Mouse (Mus musculus) limb, embryonic 13.5 days (tissue): ENCODE results near the gene Btbd10. TPM values are rescaled to one million over a fixed set of nuclear protein-coding genes. Genes with fewer than 3 reads are reported as not detected.

Experiments used
- ATAC-seq: fragments of 200-750 bp; cut with Nextera tagmentation; 2 replicates; pipeline ENCODE4 v1.8.0; 2017; ENCODE audit warnings: low read depth, moderate number of reproducible peaks, moderate TSS enrichment; ENCODE audit not compliant: low FRiP score
- H3K27ac ChIP-seq: fragments of 300-500 bp; sonication (generic); 2 replicates; pipeline ENCODE4 v1.5.1; 2015; ENCODE audit warnings: inconsistent platforms, mild to moderate bottlenecking, moderate library complexity
- H3K27me3 ChIP-seq: fragments of 300-500 bp; sonication (generic); 2 replicates; pipeline ENCODE4 v1.6.1; 2015; ENCODE audit warnings: mild to moderate bottlenecking, inconsistent platforms
- H3K36me3 ChIP-seq: fragments of 300-500 bp; sonication (generic); 2 replicates; pipeline ENCODE4 v1.6.1; 2015; ENCODE audit warnings: inconsistent platforms, mild to moderate bottlenecking, moderate library complexity
- H3K4me1 ChIP-seq: fragments of 300-500 bp; sonication (generic); 2 replicates; pipeline ENCODE4 v1.6.1; 2015; ENCODE audit warnings: inconsistent platforms
- H3K4me2 ChIP-seq: fragments of 300-500 bp; sonication (generic); replicated peaks from 2 replicates; pipeline ENCODE4 v1.6.1; 2015; ENCODE audit warnings: inconsistent platforms, mild to moderate bottlenecking, moderate library complexity
- H3K4me3 ChIP-seq: fragments of 300-500 bp; sonication (generic); 2 replicates; pipeline ENCODE4 v1.5.1; 2015; ENCODE audit warnings: moderate library complexity, mild to moderate bottlenecking, inconsistent platforms
- H3K9ac ChIP-seq: fragments of 300-500 bp; sonication (generic); 2 replicates; pipeline ENCODE4 v1.6.1; 2015; ENCODE audit warnings: mild to moderate bottlenecking, inconsistent platforms
- H3K9me3 ChIP-seq: fragments of 300-500 bp; sonication (generic); 2 replicates; pipeline ENCODE4 v1.6.1; 2016; ENCODE audit warnings: inconsistent platforms
- WGBS: fragments of 180-500 bp; shearing (Covaris S2); methylation state at CpG from one replicate; pipeline ENCODE4 v1.1.7; 2015; 5-methylcytosine and 5-hydroxymethylcytosine counted together
- polyA plus RNA-seq: library from polyadenylated mRNA; unstranded; fragments of >200 nt; fragmentation: Nextera tagmentation; extraction: Ambion mirVana; gene quantifications from 2 replicates; pipeline ENCODE4 v1.2.1, GENCODE M21; 2015

Gene Btbd10
- polyA plus RNA-seq, 1 experiment from 2014 or later: 30.9 TPM

- Histone ChIP-seq H3K27me3 (no peaks in the 10 kb centered on the region), H3K36me3 (no peaks in the 10 kb centered on the region), H3K9me3 (no peaks in the 10 kb centered on the region), H3K4me2 (no peak overlapping the region), H3K27ac (no peak overlapping the region), H3K9ac (0 out of 2 replicates have a peak overlapping the region, but pooled peaks have one; percentile 39), H3K4me1 (peaks cover 9% of the 10 kb centered on the region), H3K4me3 (no peak overlapping the region)
- ATAC-seq: no peak
- 87% methylated on average over 4 of the region's 4 CpGs for WGBS
These were observed 1.8 kb downstream of the Btbd10 start for GRCm38 (mm10) chr7:113367440-113367839.

DNA sequence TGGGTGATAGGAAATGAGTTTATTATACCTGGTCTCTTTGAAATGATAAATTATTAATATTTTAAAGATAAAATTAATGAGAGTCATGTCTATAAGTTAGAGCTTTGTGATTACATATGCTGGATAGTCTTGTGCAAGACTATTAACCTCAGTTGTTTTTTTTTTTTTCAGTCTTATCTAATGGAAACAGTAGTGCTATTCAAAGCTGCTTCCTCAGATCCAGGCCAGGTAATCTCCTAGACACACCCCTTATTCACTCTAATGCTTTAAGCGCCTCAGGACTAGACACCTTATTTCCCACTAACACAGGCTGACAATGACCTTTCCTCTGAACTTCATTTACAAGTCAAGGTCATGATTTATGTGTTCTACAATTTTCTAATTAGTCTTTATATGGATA lies 20.1 kb downstream of the Btbd10 start:
- 78% methylated on average over 1 of the region's 1 CpGs for WGBS
- H3K36me3 ChIP-seq: no peaks in the 10 kb centered on the region
- no peak for ATAC-seq

GRCm38 (mm10) chr7:113347694-113348093 lies 21.5 kb downstream of the Btbd10 start:
- H3K9me3 ChIP-seq: no peaks in the 10 kb centered on the region
- no peak overlapping the region for H3K4me3 ChIP-seq
- H3K27ac ChIP-seq: no peak overlapping the region
- 89% methylated on average over 2 of the region's 2 CpGs for WGBS
- H3K36me3 ChIP-seq: no peaks in the 10 kb centered on the region
- no peak for ATAC-seq
- H3K4me2 ChIP-seq: no peak overlapping the region
- no peaks in the 10 kb centered on the region for H3K27me3 ChIP-seq
- no peak overlapping the region for H3K9ac ChIP-seq
- no peaks in the 10 kb centered on the region for H3K4me1 ChIP-seq

More for the DNA sequence above, 20.1 kb downstream of the Btbd10 start:
- Histone ChIP-seq H3K4me1 (no peaks in the 10 kb centered on the region), H3K27me3 (no peaks in the 10 kb centered on the region), H3K9me3 (no peaks in the 10 kb centered on the region), H3K4me2 (no peak overlapping the region), H3K27ac (no peak overlapping the region), H3K4me3 (no peak overlapping the region), H3K9ac (no peak overlapping the region)

DNA sequence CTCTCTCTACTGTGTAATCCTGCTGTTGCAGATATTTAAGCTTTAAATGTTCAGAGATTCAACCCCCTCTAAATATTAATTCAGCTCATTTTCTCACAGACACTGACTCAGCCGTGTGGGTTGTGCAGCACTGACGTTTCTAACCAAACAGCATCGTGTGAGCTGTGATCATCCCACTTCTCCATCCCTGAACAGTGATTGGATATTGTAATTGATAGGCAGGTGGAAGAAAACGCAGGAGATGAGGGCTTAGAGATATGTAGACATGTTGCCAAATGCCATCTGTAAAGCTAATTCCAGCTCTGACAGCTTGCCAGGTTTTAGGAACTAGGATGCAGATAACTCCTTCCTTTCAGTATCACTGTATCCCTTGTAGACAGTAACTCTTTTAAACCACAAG lies 21.9 kb downstream of the Btbd10 start:
- H3K27ac ChIP-seq: no peak overlapping the region
- 54% methylated on average over 4 of the region's 4 CpGs for WGBS
- no peaks in the 10 kb centered on the region for H3K36me3 ChIP-seq
- ATAC-seq: no peak
- no peak overlapping the region for H3K9ac ChIP-seq
- no peak overlapping the region for H3K4me3 ChIP-seq
- no peaks in the 10 kb centered on the region for H3K4me1 ChIP-seq
- H3K9me3 ChIP-seq: no peaks in the 10 kb centered on the region
- no peaks in the 10 kb centered on the region for H3K27me3 ChIP-seq
- no peak overlapping the region for H3K4me2 ChIP-seq

GRCm38 (mm10) chr7:113335250-113335649 lies 33.9 kb downstream of the Btbd10 start:
- Histone ChIP-seq H3K27me3 (no peaks in the 10 kb centered on the region), H3K4me3 (no peak overlapping the region), H3K4me2 (no peak overlapping the region), H3K27ac (no peak overlapping the region), H3K9me3 (no peaks in the 10 kb centered on the region), H3K36me3 (no peaks in the 10 kb centered on the region), H3K9ac (no peak overlapping the region), H3K4me1 (peaks cover 4% of the 10 kb centered on the region; the same call in 1 of the 2 replicates)
- no peak for ATAC-seq
- 82% methylated on average over 8 of the region's 8 CpGs for WGBS

DNA sequence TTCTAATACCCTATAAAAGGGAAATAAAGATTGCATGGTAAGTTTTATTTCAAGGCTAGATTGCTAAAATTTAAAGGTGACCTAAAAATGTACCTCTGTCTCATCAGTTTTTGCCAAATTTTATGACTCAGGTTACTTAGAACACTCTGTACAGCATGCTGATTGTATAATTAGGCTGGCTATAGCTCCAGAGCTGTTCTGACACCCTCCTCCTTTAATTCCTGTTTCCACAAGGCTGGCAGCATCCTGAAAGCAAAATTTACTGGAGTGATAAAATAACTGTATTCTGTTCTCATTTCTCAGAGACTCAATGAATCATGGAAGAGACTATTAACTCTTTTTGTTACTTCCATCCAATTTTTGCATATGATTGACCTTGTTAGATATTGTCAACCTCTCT lies 35.2 kb downstream of the Btbd10 start:
- no peak overlapping the region for H3K9ac ChIP-seq
- no peak for ATAC-seq
- H3K4me1 ChIP-seq: peaks cover 4% of the 10 kb centered on the region; the same call in 1 of the 2 replicates
- no peaks in the 10 kb centered on the region for H3K27me3 ChIP-seq
- H3K27ac ChIP-seq: no peak overlapping the region
- no peak overlapping the region for H3K4me2 ChIP-seq
- H3K9me3 ChIP-seq: no peaks in the 10 kb centered on the region
- no peaks in the 10 kb centered on the region for H3K36me3 ChIP-seq
- no peak overlapping the region for H3K4me3 ChIP-seq

DNA sequence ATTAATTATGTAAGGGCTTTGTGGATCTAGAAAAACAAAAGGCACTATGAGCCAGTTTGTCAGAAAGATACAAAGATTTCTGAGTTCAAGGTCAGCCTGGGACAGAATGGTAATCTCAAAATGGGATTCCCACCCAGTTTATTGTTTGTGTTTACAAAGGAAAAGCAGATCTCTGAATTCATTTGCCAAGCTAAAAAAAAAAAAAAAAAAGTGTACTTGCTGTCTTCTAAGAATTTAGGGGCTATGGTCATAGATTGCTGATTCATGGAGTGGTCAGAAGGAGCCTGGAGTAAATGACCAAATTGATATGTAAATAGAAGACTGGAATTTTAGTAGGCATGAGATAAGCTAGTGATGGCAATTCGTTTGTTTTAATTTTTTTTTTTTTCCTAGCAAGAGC lies 49.1 kb downstream of the Btbd10 start:
- H3K27me3 ChIP-seq: no peaks in the 10 kb centered on the region
- WGBS: 76% methylated on average over 1 of the region's 1 CpGs

DNA sequence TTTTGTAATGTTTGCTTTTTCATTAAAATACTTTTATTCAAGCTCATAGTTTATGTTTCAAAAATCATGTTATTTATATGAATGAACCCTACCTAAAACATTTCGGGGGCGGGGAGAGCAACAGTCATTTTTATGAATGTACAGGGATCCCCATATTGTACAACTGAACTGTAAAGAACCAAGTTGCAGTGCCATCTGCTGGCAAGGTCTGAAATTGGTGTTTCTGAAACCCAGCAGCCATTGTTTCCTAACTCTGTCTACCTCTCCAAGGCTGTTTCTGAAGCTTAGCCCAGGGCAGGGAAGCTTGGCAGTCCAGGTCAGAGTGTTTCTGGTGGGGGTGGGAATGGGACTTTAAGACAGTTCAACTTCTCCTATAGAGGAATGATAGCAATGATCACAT lies 57.4 kb downstream of the Btbd10 start:
- no peak overlapping the region for H3K27ac ChIP-seq
- H3K4me1 ChIP-seq: peaks cover 9% of the 10 kb centered on the region; the same call in 1 of the 2 replicates
- no peaks in the 10 kb centered on the region for H3K27me3 ChIP-seq
- 24% methylated on average over 2 of the region's 2 CpGs for WGBS
- H3K4me2 ChIP-seq: no peak overlapping the region
- no peak overlapping the region for H3K4me3 ChIP-seq
- no peak overlapping the region for H3K9ac ChIP-seq
- peaks cover 11% of the 10 kb centered on the region for H3K36me3 ChIP-seq
- H3K9me3 ChIP-seq: no peaks in the 10 kb centered on the region
- ATAC-seq: no peak

More for the DNA sequence above, 49.1 kb downstream of the Btbd10 start:
- Histone ChIP-seq H3K4me1 (peaks cover 4% of the 10 kb centered on the region; the same call in 1 of the 2 replicates), H3K27ac (no peak overlapping the region), H3K9ac (no peak overlapping the region), H3K4me2 (no peak overlapping the region), H3K4me3 (no peak overlapping the region), H3K9me3 (no peaks in the 10 kb centered on the region), H3K36me3 (peaks cover 18% of the 10 kb centered on the region)
- ATAC-seq: no peak

DNA sequence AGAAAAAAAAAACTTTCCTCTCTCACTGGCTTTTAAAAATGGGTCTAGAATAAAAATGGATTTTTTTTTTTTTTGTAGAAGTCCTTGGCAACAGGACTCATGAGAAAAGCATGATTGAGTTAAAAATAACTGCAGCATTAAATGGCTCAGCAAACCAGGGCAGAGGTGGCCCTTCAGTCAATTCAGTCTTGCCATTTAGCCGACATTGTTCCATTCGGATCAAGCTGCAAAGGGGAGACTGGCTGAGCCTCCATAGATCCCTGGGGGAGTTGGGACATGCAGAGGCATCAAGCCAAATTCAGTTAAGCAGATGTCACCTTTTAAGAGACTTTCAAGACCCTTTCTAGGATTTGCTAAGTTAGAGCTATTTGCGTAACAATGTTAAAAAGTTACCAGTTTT lies 59.1 kb downstream of the Btbd10 start:
- Histone ChIP-seq H3K9ac (no peak overlapping the region), H3K36me3 (peaks cover 4% of the 10 kb centered on the region), H3K4me2 (no peak overlapping the region), H3K4me1 (peaks cover 9% of the 10 kb centered on the region; the same call in 1 of the 2 replicates), H3K27ac (no peak overlapping the region), H3K27me3 (no peaks in the 10 kb centered on the region), H3K4me3 (no peak overlapping the region), H3K9me3 (no peaks in the 10 kb centered on the region)
- ATAC-seq: no peak
- WGBS: 81% methylated on average over 3 of the region's 3 CpGs

DNA sequence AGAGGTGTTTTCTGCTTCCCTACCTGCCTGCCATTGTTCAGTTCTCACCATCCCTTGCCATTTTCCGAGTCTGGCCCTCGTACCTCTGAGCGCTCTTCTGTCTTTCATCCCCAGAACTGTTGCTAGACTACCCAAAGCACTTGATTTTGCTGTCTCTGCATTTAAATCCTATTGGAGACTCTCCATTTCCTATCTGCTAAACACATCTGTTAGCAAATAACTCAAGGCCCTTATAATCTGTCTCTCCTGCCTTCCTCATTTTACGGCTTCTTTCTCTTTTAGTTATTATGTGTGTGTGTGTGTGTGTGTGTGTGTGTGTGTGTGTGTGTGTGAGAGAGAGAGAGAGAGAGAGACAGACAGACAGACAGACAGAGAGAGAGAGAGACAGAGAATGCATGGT lies 71.4 kb downstream of the Btbd10 start:
- Histone ChIP-seq H3K4me1 (peaks cover 10% of the 10 kb centered on the region), H3K36me3 (peaks cover 12% of the 10 kb centered on the region; the same call in 1 of the 2 replicates), H3K9me3 (no peaks in the 10 kb centered on the region), H3K4me2 (no peak overlapping the region), H3K27ac (no peak overlapping the region), H3K27me3 (no peaks in the 10 kb centered on the region), H3K4me3 (no peak overlapping the region), H3K9ac (no peak overlapping the region)
- no peak for ATAC-seq
- 92% methylated on average over 4 of the region's 4 CpGs for WGBS

- ATAC-seq: no peak
- H3K27me3 ChIP-seq: no peaks in the 10 kb centered on the region
- H3K4me1 ChIP-seq: peaks cover 10% of the 10 kb centered on the region
- H3K4me3 ChIP-seq: no peak overlapping the region
- no peak overlapping the region for H3K27ac ChIP-seq
- H3K4me2 ChIP-seq: peak overlapping the region; percentile 43
- 23% methylated on average over 17 of the region's 17 CpGs for WGBS
- H3K9me3 ChIP-seq: no peaks in the 10 kb centered on the region
- H3K9ac ChIP-seq: no peak overlapping the region
- peaks cover 4% of the 10 kb centered on the region; the same call in 1 of the 2 replicates for H3K36me3 ChIP-seq
These were observed 73.9 kb downstream of the Btbd10 start for GRCm38 (mm10) chr7:113295077-113295890.

DNA sequence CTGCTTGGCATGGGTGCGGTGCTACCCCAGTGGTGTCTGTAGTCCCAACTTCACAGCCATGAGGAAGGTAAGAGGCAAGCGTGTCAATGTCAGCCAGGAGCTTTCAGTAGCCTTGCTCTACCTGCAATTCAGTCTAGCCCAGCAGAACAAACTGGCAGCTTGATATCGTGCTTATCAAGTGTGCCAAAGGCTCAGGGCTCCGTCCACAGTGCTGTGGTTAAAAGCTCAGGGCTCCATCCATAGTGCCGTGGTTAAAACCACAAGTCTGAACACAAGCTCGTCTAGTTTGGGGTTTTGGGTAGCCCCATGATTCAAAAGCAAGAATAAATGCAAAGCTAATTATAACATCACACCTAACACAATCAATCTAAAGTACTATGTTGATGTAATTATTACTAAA lies 74.6 kb downstream of the Btbd10 start:
- no peak for ATAC-seq

GRCm38 (mm10) chr7:113292193-113292592 lies 77.0 kb downstream of the Btbd10 start:
- H3K4me1 ChIP-seq: peaks cover 10% of the 10 kb centered on the region
- no peaks in the 10 kb centered on the region for H3K27me3 ChIP-seq
- no peaks in the 10 kb centered on the region for H3K9me3 ChIP-seq
- H3K9ac ChIP-seq: no peak overlapping the region
- H3K4me3 ChIP-seq: no peak overlapping the region
- 93% methylated on average over 4 of the region's 4 CpGs for WGBS
- no peak overlapping the region for H3K27ac ChIP-seq
- ATAC-seq: no peak
- peaks cover 7% of the 10 kb centered on the region for H3K36me3 ChIP-seq
- no peak overlapping the region for H3K4me2 ChIP-seq

More for the DNA sequence above, 74.6 kb downstream of the Btbd10 start:
- 89% methylated on average over 6 of the region's 6 CpGs for WGBS
- peaks cover 10% of the 10 kb centered on the region for H3K4me1 ChIP-seq
- H3K9ac ChIP-seq: no peak overlapping the region
- no peak overlapping the region for H3K4me2 ChIP-seq
- no peaks in the 10 kb centered on the region for H3K27me3 ChIP-seq
- H3K9me3 ChIP-seq: no peaks in the 10 kb centered on the region
- peaks cover 4% of the 10 kb centered on the region; the same call in 1 of the 2 replicates for H3K36me3 ChIP-seq
- no peak overlapping the region for H3K27ac ChIP-seq
- H3K4me3 ChIP-seq: no peak overlapping the region
